Mouse (Mus musculus): ENCODE results near the gene Pdzd2. TPM values are rescaled to one million over a fixed set of nuclear protein-coding genes. Genes with fewer than 3 reads are reported as not detected.

Gene Pdzd2
- total and polyA plus RNA-seq, 2 experiments from 2014 or later = 15.9 to 40.6 TPM

DNA sequence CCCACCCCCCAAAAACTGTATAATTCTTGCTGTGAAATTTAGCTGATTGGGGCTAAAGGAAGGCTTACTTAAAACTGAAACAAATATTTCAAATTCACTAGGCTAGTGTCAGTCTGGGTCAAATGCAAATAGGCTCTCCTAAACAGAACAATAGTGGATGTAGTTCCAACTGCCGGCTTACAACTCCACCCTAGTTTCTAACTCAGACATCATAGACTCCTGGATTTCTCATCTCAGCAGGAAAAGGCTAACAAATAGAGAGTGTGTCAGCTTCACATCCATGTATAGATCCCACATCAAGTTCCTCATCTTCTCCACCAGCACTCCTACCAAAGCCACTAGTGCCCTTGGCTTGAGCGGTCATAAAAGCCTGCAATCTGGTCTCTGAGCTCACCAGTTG lies 290.4 kb downstream of the Pdzd2 start:
- Histone ChIP-seq H3K9ac (replicated peaks; ENCODE audit: low read length) (no peak overlapping the region), H3K36me3 (ENCODE audit: insufficient read depth, low read length) (no peaks in the 10 kb centered on the region), H3K4me1 (ENCODE audit: insufficient read depth, low read length) (no peaks in the 10 kb centered on the region), H3K4me2 (ENCODE audit: low read depth, low read length) (no peak overlapping the region), H3K27me3 (ENCODE audit: insufficient read depth, low read length) (no peaks in the 10 kb centered on the region), H3K9me3 (ENCODE audit: low read length) (no peaks in the 10 kb centered on the region), H3K4me3 (ENCODE audit: low read length) (no peak overlapping the region), H3K27ac (no peak overlapping the region)
- DNase-seq (ENCODE audit: low spot score) (no peak), ATAC-seq (no peak)
- WGBS = 67% methylated on average over 2 of the region's 2 CpGs
- no peak for TF ChIP-seq CTCF (IDR thresholded peaks at IDR 0.05; ENCODE audit: low read depth)

DNA sequence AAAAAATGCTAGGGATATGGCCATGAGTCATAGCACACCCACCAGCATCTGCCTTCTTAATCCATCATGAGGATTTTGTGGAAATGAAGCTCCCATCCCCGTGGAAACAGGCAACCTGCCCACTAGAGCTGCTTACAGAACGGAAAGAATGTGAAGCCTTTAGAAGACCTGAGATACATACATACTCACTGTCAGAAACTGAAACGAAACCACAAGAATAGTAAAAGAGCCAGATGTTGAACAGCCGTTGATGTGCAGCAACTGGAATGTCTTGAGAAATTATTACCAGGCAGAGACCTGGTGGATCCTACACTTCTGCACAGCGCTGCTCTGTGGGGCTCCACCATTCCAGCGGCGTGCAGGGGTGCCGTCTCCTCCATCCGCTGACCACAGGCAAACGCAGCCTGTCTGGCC lies 292.7 kb downstream of the Pdzd2 start:
- WGBS = 67% methylated on average over 10 of the region's 10 CpGs
- no peak for TF ChIP-seq CTCF (IDR thresholded peaks at IDR 0.05; ENCODE audit: low read depth)
- DNase-seq (ENCODE audit: low spot score) = no peak

DNA sequence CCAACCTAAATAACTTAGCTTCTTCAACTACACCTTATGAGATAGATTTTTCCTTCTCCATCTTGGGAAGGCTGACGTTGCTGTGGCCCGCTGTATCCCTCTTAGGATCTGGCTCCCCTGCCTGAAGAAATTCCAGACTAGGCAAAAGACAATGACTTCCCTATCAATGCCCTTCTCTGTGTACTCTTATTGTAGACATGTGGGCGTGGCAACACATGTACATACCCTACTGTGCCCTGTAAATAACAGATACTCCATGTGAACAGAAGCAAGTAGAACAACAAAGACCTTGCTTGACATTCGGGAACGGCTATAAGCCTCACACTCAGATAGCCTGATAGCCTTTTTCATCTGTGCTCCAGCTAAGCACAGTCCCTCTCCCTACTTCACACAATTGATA lies 295.2 kb downstream of the Pdzd2 start:
- 50% methylated on average over 5 of the region's 5 CpGs for WGBS
- no peak overlapping the region for H3K9ac ChIP-seq (replicated peaks; ENCODE audit: low read length)
- no peaks in the 10 kb centered on the region for H3K4me1 ChIP-seq (ENCODE audit: insufficient read depth, low read length)
- ATAC-seq = no peak
- H3K27ac ChIP-seq = no peak overlapping the region
- no peaks in the 10 kb centered on the region for H3K9me3 ChIP-seq (ENCODE audit: low read length)
- H3K36me3 ChIP-seq (ENCODE audit: insufficient read depth, low read length) = no peaks in the 10 kb centered on the region
- TF ChIP-seq CTCF (IDR thresholded peaks at IDR 0.05; ENCODE audit: low read depth) = no peak
- H3K4me3 ChIP-seq (ENCODE audit: low read length) = no peak overlapping the region
- no peak overlapping the region for H3K4me2 ChIP-seq (ENCODE audit: low read depth, low read length)
- no peaks in the 10 kb centered on the region for H3K27me3 ChIP-seq (ENCODE audit: insufficient read depth, low read length)
- no peak for DNase-seq (ENCODE audit: low spot score)

More for the DNA sequence above, 292.7 kb downstream of the Pdzd2 start:
- Histone ChIP-seq H3K4me2 (ENCODE audit: low read depth, low read length) (no peak overlapping the region), H3K4me1 (ENCODE audit: insufficient read depth, low read length) (no peaks in the 10 kb centered on the region), H3K36me3 (ENCODE audit: insufficient read depth, low read length) (no peaks in the 10 kb centered on the region), H3K27me3 (ENCODE audit: insufficient read depth, low read length) (no peaks in the 10 kb centered on the region), H3K27ac (no peak overlapping the region), H3K4me3 (ENCODE audit: low read length) (no peak overlapping the region), H3K9me3 (ENCODE audit: low read length) (no peaks in the 10 kb centered on the region), H3K9ac (replicated peaks; ENCODE audit: low read length) (no peak overlapping the region)
- ATAC-seq = no peak

GRCm38 (mm10) chr15:12439351-12439751 lies 300.4 kb downstream of the Pdzd2 start:
- Histone ChIP-seq H3K27me3 (ENCODE audit: insufficient read depth, low read length) (no peaks in the 10 kb centered on the region), H3K27ac (no peak overlapping the region), H3K4me2 (ENCODE audit: low read depth, low read length) (no peak overlapping the region), H3K4me3 (ENCODE audit: low read length) (no peak overlapping the region), H3K36me3 (ENCODE audit: insufficient read depth, low read length) (no peaks in the 10 kb centered on the region), H3K9ac (replicated peaks; ENCODE audit: low read length) (no peak overlapping the region), H3K4me1 (ENCODE audit: insufficient read depth, low read length) (peaks cover 4% of the 10 kb centered on the region; the same call in 1 of the 2 replicates), H3K9me3 (ENCODE audit: low read length) (no peaks in the 10 kb centered on the region)
- WGBS = 51% methylated on average over 6 of the region's 6 CpGs
- no peak for DNase-seq (ENCODE audit: low spot score)
- ATAC-seq = no peak
- no peak for TF ChIP-seq CTCF (IDR thresholded peaks at IDR 0.05; ENCODE audit: low read depth)

DNA sequence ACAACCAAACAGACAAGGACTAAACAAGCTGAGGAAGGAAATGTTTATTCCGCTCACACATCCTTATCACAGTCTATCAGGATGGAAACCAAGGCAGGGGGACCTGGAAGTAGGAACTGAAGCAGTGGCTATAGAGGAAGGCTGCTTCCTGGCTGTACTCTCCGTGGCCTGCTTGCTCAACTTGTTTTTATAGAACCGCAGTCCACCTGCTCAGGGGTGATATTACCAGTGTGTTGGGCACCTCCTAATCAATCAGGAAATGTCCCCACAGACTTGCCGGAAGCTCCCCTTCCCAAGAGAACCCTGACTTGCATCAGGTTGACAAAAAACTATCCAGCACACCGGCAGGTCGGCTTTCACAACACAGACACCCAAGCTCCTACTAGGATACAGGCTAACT lies 301.0 kb downstream of the Pdzd2 start:
- H3K4me3 ChIP-seq (ENCODE audit: low read length) = no peak overlapping the region
- no peak overlapping the region for H3K27ac ChIP-seq
- H3K27me3 ChIP-seq (ENCODE audit: insufficient read depth, low read length) = no peaks in the 10 kb centered on the region
- no peaks in the 10 kb centered on the region for H3K9me3 ChIP-seq (ENCODE audit: low read length)
- no peak overlapping the region for H3K4me2 ChIP-seq (ENCODE audit: low read depth, low read length)
- WGBS = 82% methylated on average over 6 of the region's 6 CpGs
- no peak for TF ChIP-seq CTCF (IDR thresholded peaks at IDR 0.05; ENCODE audit: low read depth)
- no peaks in the 10 kb centered on the region for H3K36me3 ChIP-seq (ENCODE audit: insufficient read depth, low read length)
- H3K9ac ChIP-seq (replicated peaks; ENCODE audit: low read length) = no peak overlapping the region
- H3K4me1 ChIP-seq (ENCODE audit: insufficient read depth, low read length) = peaks cover 4% of the 10 kb centered on the region; the same call in 1 of the 2 replicates
- DNase-seq (ENCODE audit: low spot score) (no peak), ATAC-seq (no peak)

- Histone ChIP-seq H3K27ac (no peak overlapping the region), H3K4me3 (ENCODE audit: low read length) (no peak overlapping the region), H3K36me3 (ENCODE audit: insufficient read depth, low read length) (no peaks in the 10 kb centered on the region), H3K4me1 (ENCODE audit: insufficient read depth, low read length) (peaks cover 4% of the 10 kb centered on the region; the same call in 1 of the 2 replicates), H3K9me3 (ENCODE audit: low read length) (no peaks in the 10 kb centered on the region), H3K9ac (replicated peaks; ENCODE audit: low read length) (no peak overlapping the region), H3K4me2 (ENCODE audit: low read depth, low read length) (no peak overlapping the region), H3K27me3 (ENCODE audit: insufficient read depth, low read length) (no peaks in the 10 kb centered on the region)
- no peak for TF ChIP-seq CTCF (IDR thresholded peaks at IDR 0.05; ENCODE audit: low read depth)
- 77% methylated on average over 11 of the region's 11 CpGs for WGBS
- DNase-seq (ENCODE audit: low spot score) (no peak), ATAC-seq (no peak)
These were observed 301.6 kb downstream of the Pdzd2 start for GRCm38 (mm10) chr15:12438081-12438480.

- Histone ChIP-seq H3K4me2 (ENCODE audit: low read depth, low read length) (no peak overlapping the region), H3K4me3 (ENCODE audit: low read length) (no peak overlapping the region), H3K9me3 (ENCODE audit: low read length) (no peaks in the 10 kb centered on the region), H3K9ac (replicated peaks; ENCODE audit: low read length) (no peak overlapping the region), H3K27ac (no peak overlapping the region), H3K4me1 (ENCODE audit: insufficient read depth, low read length) (peaks cover 4% of the 10 kb centered on the region; the same call in 1 of the 2 replicates), H3K27me3 (ENCODE audit: insufficient read depth, low read length) (no peaks in the 10 kb centered on the region), H3K36me3 (ENCODE audit: insufficient read depth, low read length) (no peaks in the 10 kb centered on the region)
- no peak for ATAC-seq
- no peak for DNase-seq (ENCODE audit: low spot score)
- WGBS = 83% methylated on average over 8 of the region's 8 CpGs
- TF ChIP-seq CTCF (IDR thresholded peaks at IDR 0.05; ENCODE audit: low read depth) = no peak
These were observed 303.8 kb downstream of the Pdzd2 start for GRCm38 (mm10) chr15:12435910-12436309.
